Mouse (Mus musculus) hindbrain, embryonic 15.5 days (tissue): ENCODE measurements around the gene Tpd52l1. TPM values are rescaled to one million over a fixed set of nuclear protein-coding genes. Genes with fewer than 3 reads are reported as not detected.
"Not testable (repeated sequence)": the region's sequence is repeated elsewhere in the genome, so short reads cannot be mapped to it uniquely, and the experiment has no call there.

ENCODE experiments used
- ATAC-seq: fragments of 200-750 bp; cut with Nextera tagmentation; 2 replicates; pipeline ENCODE4 v1.8.0; 2017; ENCODE audit warnings: low read depth, moderate number of reproducible peaks, moderate TSS enrichment; ENCODE audit not compliant: low FRiP score
- H3K27ac ChIP-seq: fragments of 300-500 bp; sonication (generic); replicated peaks from 2 replicates; pipeline ENCODE4 v1.5.1; 2015; ENCODE audit warnings: mild to moderate bottlenecking, inconsistent platforms
- H3K27me3 ChIP-seq: fragments of 300-500 bp; sonication (generic); 2 replicates; pipeline ENCODE4 v1.6.1; 2015; ENCODE audit warnings: control low read depth, inconsistent platforms
- H3K36me3 ChIP-seq: fragments of 300-500 bp; sonication (generic); 2 replicates; pipeline ENCODE4 v1.6.1; 2015; ENCODE audit warnings: control low read depth, inconsistent platforms
- H3K4me1 ChIP-seq: fragments of 300-500 bp; sonication (generic); replicated peaks from 2 replicates; pipeline ENCODE4 v1.6.1; 2015; ENCODE audit warnings: control low read depth, inconsistent platforms
- H3K4me2 ChIP-seq: fragments of 300-500 bp; sonication (generic); 2 replicates; pipeline ENCODE4 v1.6.1; 2015; ENCODE audit warnings: moderate library complexity, mild to moderate bottlenecking, inconsistent platforms
- H3K4me3 ChIP-seq: fragments of 300-500 bp; sonication (generic); 2 replicates; pipeline ENCODE4 v1.5.1; 2015; ENCODE audit warnings: mild to moderate bottlenecking, inconsistent platforms
- H3K9ac ChIP-seq: fragments of 300-500 bp; sonication (generic); 2 replicates; pipeline ENCODE4 v1.6.1; 2015; ENCODE audit warnings: inconsistent platforms
- H3K9me3 ChIP-seq: fragments of 300-500 bp; sonication (generic); 2 replicates; pipeline ENCODE4 v1.6.1; 2016; ENCODE audit warnings: control low read depth, inconsistent platforms
- WGBS: fragments of 180-500 bp; shearing (Covaris S2); methylation state at CpG from one replicate; pipeline ENCODE4 v1.1.7; 2015; 5-methylcytosine and 5-hydroxymethylcytosine counted together
- polyA plus RNA-seq: library from polyadenylated mRNA; unstranded; fragments of >200 nt; fragmentation: Nextera tagmentation; extraction: Ambion mirVana; gene quantifications from 2 replicates; pipeline ENCODE4 v1.2.1, GENCODE M21; 2015

Tpd52l1 gene
- polyA plus RNA-seq, 1 experiment from 2014 or later, result 40.8 TPM

- H3K27me3 ChIP-seq, result no peaks in the 10 kb centered on the region
- ATAC-seq, result no peak
- H3K27ac ChIP-seq, result no peak overlapping the region
- no peak overlapping the region for H3K4me3 ChIP-seq
- H3K9me3 ChIP-seq, result no peaks in the 10 kb centered on the region
- H3K9ac ChIP-seq, result no peak overlapping the region
- H3K4me2 ChIP-seq, result no peak overlapping the region
- H3K36me3 ChIP-seq, result no peaks in the 10 kb centered on the region
- H3K4me1 ChIP-seq, result no peaks in the 10 kb centered on the region
Measured at GRCm38 (mm10) chr10:31417956-31418355, 27.8 kb downstream of the Tpd52l1 start.

- H3K4me3 ChIP-seq, result no peak overlapping the region
- no peak overlapping the region for H3K9ac ChIP-seq
- no peaks in the 10 kb centered on the region for H3K36me3 ChIP-seq
- no peak for ATAC-seq
- WGBS, result 43% methylated on average over 1 of the region's 1 CpGs
- H3K4me1 ChIP-seq, result no peaks in the 10 kb centered on the region
- no peak overlapping the region for H3K4me2 ChIP-seq
- H3K27me3 ChIP-seq, result no peaks in the 10 kb centered on the region
- H3K9me3 ChIP-seq, result no peaks in the 10 kb centered on the region
- no peak overlapping the region for H3K27ac ChIP-seq
Measured at GRCm38 (mm10) chr10:31392990-31393389, 52.8 kb downstream of the Tpd52l1 start.

- 74% methylated on average over 4 of the region's 4 CpGs for WGBS
- no peaks in the 10 kb centered on the region for H3K9me3 ChIP-seq
- H3K4me2 ChIP-seq, result no peak overlapping the region
- H3K27ac ChIP-seq, result no peak overlapping the region
- no peaks in the 10 kb centered on the region for H3K4me1 ChIP-seq
- no peak overlapping the region for H3K4me3 ChIP-seq
- H3K36me3 ChIP-seq, result no peaks in the 10 kb centered on the region
- no peaks in the 10 kb centered on the region for H3K27me3 ChIP-seq
- no peak overlapping the region for H3K9ac ChIP-seq
- ATAC-seq, result no peak
Measured at GRCm38 (mm10) chr10:31390777-31391395, 54.9 kb downstream of the Tpd52l1 start.

- not testable (repeated sequence) for ATAC-seq, H3K36me3 ChIP-seq
- 88% methylated on average over 1 of the region's 1 CpGs for WGBS
Measured at GRCm38 (mm10) chr10:31388566-31388965, 57.2 kb downstream of the Tpd52l1 start.

GRCm38 (mm10) chr10:31370200-31370599 lies 75.6 kb downstream of the Tpd52l1 start:
- H3K27me3 ChIP-seq, H3K27ac ChIP-seq, ATAC-seq, H3K4me1 ChIP-seq, H3K36me3 ChIP-seq, H3K9me3 ChIP-seq, H3K4me2 ChIP-seq, H3K4me3 ChIP-seq, H3K9ac ChIP-seq: not testable (repeated sequence)
- 11% methylated on average over 4 of the region's 5 CpGs for WGBS

More at GRCm38 (mm10) chr10:31388566-31388965, 57.2 kb downstream of the Tpd52l1 start:
- H3K4me2 ChIP-seq, H3K9me3 ChIP-seq, H3K4me1 ChIP-seq, H3K4me3 ChIP-seq, H3K27ac ChIP-seq, H3K9ac ChIP-seq, H3K27me3 ChIP-seq: not testable (repeated sequence)

- ATAC-seq, result no peak
Measured at GRCm38 (mm10) chr10:31359749-31360148, 86.0 kb downstream of the Tpd52l1 start.

GRCm38 (mm10) chr10:31354886-31355461 lies 90.8 kb downstream of the Tpd52l1 start:
- Histone ChIP-seq H3K36me3 (no peaks in the 10 kb centered on the region), H3K9me3 (no peaks in the 10 kb centered on the region), H3K27me3 (no peaks in the 10 kb centered on the region), H3K27ac (no peak overlapping the region), H3K4me1 (no peaks in the 10 kb centered on the region), H3K4me3 (no peak overlapping the region), H3K9ac (no peak overlapping the region), H3K4me2 (no peak overlapping the region)
- 61% methylated on average over 7 of the region's 7 CpGs for WGBS
- ATAC-seq, result no peak

More at GRCm38 (mm10) chr10:31359749-31360148, 86.0 kb downstream of the Tpd52l1 start:
- H3K4me1 ChIP-seq, result no peaks in the 10 kb centered on the region
- no peak overlapping the region for H3K9ac ChIP-seq
- no peaks in the 10 kb centered on the region for H3K27me3 ChIP-seq
- no peaks in the 10 kb centered on the region for H3K36me3 ChIP-seq
- H3K4me3 ChIP-seq, result no peak overlapping the region
- no peak overlapping the region for H3K27ac ChIP-seq
- H3K9me3 ChIP-seq, result no peaks in the 10 kb centered on the region
- no peak overlapping the region for H3K4me2 ChIP-seq
- 85% methylated on average over 4 of the region's 4 CpGs for WGBS

- no peak for ATAC-seq
- H3K4me1 ChIP-seq, result no peaks in the 10 kb centered on the region
- H3K9me3 ChIP-seq, result no peaks in the 10 kb centered on the region
- H3K9ac ChIP-seq, result no peak overlapping the region
- H3K27ac ChIP-seq, result no peak overlapping the region
- WGBS, result 82% methylated on average over 2 of the region's 2 CpGs
- no peaks in the 10 kb centered on the region for H3K27me3 ChIP-seq
- no peak overlapping the region for H3K4me3 ChIP-seq
- H3K4me2 ChIP-seq, result no peak overlapping the region
- no peaks in the 10 kb centered on the region for H3K36me3 ChIP-seq
Measured at GRCm38 (mm10) chr10:31354141-31354540, 91.6 kb downstream of the Tpd52l1 start.

- H3K4me3 ChIP-seq, result no peak overlapping the region
- H3K9ac ChIP-seq, result no peak overlapping the region
- no peaks in the 10 kb centered on the region for H3K27me3 ChIP-seq
- no peaks in the 10 kb centered on the region for H3K36me3 ChIP-seq
- no peak overlapping the region for H3K27ac ChIP-seq
- 49% methylated on average over 1 of the region's 1 CpGs for WGBS
- no peaks in the 10 kb centered on the region for H3K9me3 ChIP-seq
- no peak overlapping the region for H3K4me2 ChIP-seq
- no peak; the same call in 1 of the 2 replicates for ATAC-seq
- H3K4me1 ChIP-seq, result no peaks in the 10 kb centered on the region
Measured at GRCm38 (mm10) chr10:31352845-31353427, 92.8 kb downstream of the Tpd52l1 start.

- Histone ChIP-seq H3K4me3 (no peak overlapping the region), H3K9ac (no peak overlapping the region), H3K4me1 (no peaks in the 10 kb centered on the region), H3K27ac (no peak overlapping the region), H3K9me3 (no peaks in the 10 kb centered on the region), H3K4me2 (no peak overlapping the region), H3K27me3 (no peaks in the 10 kb centered on the region), H3K36me3 (no peaks in the 10 kb centered on the region)
- no peak for ATAC-seq
- 84% methylated on average over 2 of the region's 2 CpGs for WGBS
Measured at GRCm38 (mm10) chr10:31351056-31351455, 94.7 kb downstream of the Tpd52l1 start.

GRCm38 (mm10) chr10:31346401-31346800 lies 99.4 kb downstream of the Tpd52l1 start:
- no peak overlapping the region for H3K9ac ChIP-seq
- WGBS, result 87% methylated on average over 8 of the region's 8 CpGs

GRCm38 (mm10) chr10:31336432-31336831 lies 109.3 kb downstream of the Tpd52l1 start:
- WGBS, result 92% methylated on average over 5 of the region's 5 CpGs
- no peak overlapping the region for H3K4me3 ChIP-seq
- H3K9ac ChIP-seq, result no peak overlapping the region
- no peak for ATAC-seq
- no peaks in the 10 kb centered on the region for H3K27me3 ChIP-seq
- no peaks in the 10 kb centered on the region for H3K4me1 ChIP-seq
- no peaks in the 10 kb centered on the region for H3K36me3 ChIP-seq
- H3K27ac ChIP-seq, result no peak overlapping the region
- H3K4me2 ChIP-seq, result no peak overlapping the region
- no peaks in the 10 kb centered on the region for H3K9me3 ChIP-seq

More at GRCm38 (mm10) chr10:31346401-31346800, 99.4 kb downstream of the Tpd52l1 start:
- no peak overlapping the region for H3K4me2 ChIP-seq
- no peaks in the 10 kb centered on the region for H3K9me3 ChIP-seq
- no peaks in the 10 kb centered on the region for H3K36me3 ChIP-seq
- no peaks in the 10 kb centered on the region for H3K4me1 ChIP-seq
- no peak overlapping the region for H3K27ac ChIP-seq
- H3K4me3 ChIP-seq, result no peak overlapping the region
- ATAC-seq, result no peak
- no peaks in the 10 kb centered on the region for H3K27me3 ChIP-seq
